Mouse (Mus musculus) gastrocnemius, postnatal 14 days (tissue): ENCODE measurements around the gene Slc25a30. TPM values are rescaled to one million over a fixed set of nuclear protein-coding genes. Genes with fewer than 3 reads are reported as not detected.
"Not testable (repeated sequence)": the region's sequence is repeated elsewhere in the genome, so short reads cannot be mapped to it uniquely, and the experiment has no call there.

Experiments used
- DNase-seq: peaks from one replicate; pipeline ENCODE4 v3.0.0; 2021; ENCODE audit warnings: mixed read lengths
- intact Hi-C: fragments of 180-260 bp; cut with DNase I; formaldehyde crosslinking; loops from one replicate; pipeline ENCODE4 v1.15.1; 2025; ENCODE audit warnings: low total_unique reads
- long read RNA-seq, 2 experiments: library from polyadenylated mRNA; stranded (forward); transcript quantifications; one replicate each; pipeline ENCODE4 v2.0.0; 2021
- total RNA-seq, 2 experiments: library from RNA; stranded (reverse); gene quantifications; 2 replicates each; pipeline ENCODE4 v1.2.3; 2021

Slc25a30 gene
- 1 to 10 TPM; 7.8 to 9.6 TPM for total RNA-seq
- long read RNA-seq, experiment 1, partial matches to known transcripts: 0 of 3 reads
- long read RNA-seq, experiment 1, other reads (novel, unspliced or antisense): 0 of 3 reads
- long read RNA-seq, experiment 2, partial matches to known transcripts: 1 of 6 reads
- long read RNA-seq, experiment 2, other reads (novel, unspliced or antisense): 1 of 6 reads

DNA sequence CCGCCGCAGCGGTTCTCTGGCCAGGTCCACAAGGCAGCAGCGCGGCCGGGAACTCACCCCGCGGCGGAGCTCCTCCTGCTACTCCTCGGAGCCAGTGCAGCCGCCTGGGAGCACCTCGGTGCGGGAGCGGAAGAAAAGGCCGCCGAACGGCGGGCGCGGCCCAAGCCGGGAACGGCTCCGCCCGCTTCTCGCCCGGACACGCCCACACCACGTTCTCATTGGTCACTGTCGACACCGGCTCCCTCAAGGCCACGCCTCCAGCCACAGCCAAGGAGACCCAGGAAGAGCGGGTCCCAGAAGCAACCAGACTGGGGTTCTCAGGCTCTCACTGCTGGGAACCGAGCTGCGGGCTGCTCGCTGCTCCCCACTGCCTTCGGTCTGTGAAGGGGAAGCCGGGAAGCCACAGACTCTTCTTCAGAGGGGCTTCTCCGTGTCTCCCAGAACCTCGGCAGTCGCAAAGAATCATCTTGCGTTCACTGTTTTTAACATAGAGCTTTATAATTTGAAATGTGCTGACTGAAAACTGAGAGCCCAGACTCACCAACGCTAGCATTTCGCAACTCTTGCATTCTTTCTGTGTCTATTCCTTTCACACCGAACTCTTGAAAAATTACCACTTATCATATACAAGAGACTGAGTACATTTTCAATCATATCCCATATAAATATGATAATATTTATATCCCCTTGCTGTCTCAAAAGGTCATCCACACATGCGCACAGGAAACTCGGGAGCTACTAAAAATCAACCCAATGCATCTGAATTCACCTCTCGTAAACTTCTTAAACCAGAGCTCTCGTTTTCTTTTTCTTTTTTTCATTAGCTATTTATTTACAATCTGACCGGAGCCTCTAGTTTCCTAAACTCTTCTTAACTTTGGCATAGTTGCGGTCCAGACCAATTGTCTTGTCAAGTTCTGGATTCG lies at the start of gene Slc25a30:
TSS of gene Slc25a30 (minus strand) at position 170 of the 926 bp plus-strand sequence.
- DNase-seq: peak; percentile 98
- intact Hi-C loops: no loop called here

DNA sequence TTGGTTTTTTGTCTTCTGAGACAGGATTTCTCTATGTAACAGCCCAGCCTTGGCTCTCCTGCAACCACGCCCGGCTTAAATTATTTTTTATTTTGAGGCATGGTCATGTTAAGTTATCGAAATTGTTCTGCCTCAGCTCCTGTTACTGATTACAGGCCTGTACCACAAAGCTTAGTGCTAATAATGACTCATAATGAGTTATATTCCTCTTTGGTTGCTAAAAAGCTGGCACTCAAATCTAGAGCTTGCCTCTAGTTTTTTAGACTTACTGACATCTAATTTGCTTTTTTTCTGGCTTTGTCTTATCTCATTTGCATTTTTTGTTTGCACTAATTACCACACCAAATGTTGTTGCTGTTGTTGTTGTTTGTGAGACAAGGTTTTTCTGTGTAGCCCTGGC lies 49.7 kb upstream of the Slc25a30 start:
- intact Hi-C loops: no loop called here

DNA sequence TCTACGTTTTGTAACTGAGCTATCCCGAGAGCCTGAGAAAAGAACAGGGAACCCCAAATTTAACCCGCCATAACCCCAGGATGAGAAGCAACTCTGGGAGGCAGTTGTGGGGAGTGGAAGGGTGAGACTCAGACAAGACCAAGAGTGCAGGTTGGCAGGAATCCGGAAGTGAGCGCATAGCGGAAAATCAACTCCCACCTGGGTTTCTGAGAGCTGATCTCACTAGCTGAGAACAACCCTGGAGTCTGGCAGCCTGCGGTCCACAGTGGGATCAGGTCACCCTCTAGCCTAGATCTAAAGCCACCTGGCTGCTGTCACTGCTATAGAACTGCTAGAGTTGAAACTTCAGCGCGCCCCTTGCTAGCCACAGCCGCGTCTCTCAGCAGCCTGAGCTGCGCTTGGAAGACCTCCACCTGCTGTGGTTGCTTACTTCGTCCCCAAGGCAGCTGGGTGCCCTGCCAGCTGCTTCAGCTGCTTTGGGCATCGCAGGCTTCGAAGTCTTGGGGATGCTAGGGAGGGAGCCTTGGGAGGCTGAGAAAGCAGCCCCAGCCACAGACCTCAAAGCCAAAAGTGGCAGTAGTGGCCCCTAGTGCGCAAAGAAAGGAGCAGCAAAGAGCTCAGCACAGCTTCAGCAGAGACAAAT lies 48.0 kb upstream of the Slc25a30 start:
- intact Hi-C loops: no loop called here
- peak; percentile 60 for DNase-seq

More for the DNA sequence above, 49.7 kb upstream of the Slc25a30 start:
- DNase-seq: no peak

DNA sequence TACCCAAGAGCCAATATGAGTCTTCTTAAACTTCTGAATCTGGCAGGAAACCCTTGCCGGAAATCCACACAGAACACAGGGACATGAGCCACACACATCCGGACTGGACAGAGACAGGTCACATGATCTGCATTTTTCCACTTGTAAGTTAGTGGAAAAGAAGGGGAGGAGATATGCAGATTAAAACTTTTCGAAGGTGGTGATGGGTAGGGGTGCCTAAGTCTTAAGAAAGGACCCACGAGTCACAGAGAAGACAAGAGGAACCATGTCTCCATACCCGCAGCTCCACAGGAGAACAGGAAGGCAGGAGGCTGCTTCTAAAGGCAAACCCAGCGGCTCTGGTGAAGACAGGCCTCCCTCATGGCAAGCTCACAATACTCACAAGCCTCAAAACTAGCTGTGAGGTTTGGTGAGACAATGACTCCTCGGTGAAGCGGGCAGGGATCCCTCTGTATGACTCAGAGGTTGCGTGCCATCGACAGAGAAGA lies 47.5 kb upstream of the Slc25a30 start:
- intact Hi-C loops: no loop called here

DNA sequence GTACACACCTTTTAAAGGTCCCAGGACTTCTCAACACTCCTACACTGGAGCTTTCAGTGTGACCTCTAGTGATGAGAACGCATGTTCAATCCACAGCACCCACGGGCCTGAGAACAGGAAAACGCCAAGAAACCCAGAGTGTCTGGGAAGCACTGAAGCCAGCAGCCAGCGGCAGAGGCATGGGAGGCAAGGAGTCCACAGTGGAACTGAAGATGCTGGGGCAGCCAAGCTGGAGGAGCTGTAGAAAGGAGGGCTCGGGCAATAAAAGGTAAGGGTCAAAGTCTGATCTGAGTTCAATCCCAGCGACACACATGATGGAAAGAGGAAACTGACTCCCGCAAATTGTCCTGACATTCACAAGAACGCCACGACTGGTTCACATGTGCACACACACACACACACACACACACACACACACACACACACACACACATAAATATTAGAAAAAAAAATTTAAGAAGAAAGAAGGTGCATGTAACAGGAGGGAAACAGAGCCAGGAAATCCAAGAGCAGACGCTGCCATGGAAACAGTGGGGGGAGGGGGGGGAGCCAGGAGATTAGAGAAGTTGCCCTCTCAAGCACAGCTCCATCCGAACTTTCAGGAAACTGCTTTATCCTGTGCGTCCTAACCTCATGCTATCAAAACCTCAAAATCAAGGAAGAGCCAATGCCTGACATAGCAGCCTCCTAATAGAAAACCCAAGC lies 46.9 kb upstream of the Slc25a30 start:
- intact Hi-C loops: no loop called here
- DNase-seq: no peak

More for the DNA sequence above, 47.5 kb upstream of the Slc25a30 start:
- peak; percentile 57 for DNase-seq

DNA sequence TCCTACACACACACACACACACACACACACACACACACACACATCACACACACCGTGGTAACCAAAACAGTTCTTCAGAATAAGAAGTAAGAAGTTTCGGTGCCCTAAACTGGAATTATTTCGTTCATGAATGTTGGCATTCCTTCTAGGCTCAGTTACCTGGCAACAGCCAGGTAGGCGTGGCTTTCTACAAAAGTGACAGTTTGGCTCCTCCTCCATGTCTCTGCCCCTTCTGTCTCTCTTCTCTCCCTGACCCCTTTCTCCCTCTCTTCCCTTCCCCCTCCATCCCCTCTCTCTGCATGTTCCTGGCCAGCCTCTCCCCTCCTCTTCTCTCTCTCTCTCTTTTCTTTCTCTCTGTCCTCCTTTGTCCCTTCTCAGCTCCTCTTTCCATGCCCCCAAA lies 46.1 kb upstream of the Slc25a30 start:
- no peak for DNase-seq
- intact Hi-C loops: no loop called here

DNA sequence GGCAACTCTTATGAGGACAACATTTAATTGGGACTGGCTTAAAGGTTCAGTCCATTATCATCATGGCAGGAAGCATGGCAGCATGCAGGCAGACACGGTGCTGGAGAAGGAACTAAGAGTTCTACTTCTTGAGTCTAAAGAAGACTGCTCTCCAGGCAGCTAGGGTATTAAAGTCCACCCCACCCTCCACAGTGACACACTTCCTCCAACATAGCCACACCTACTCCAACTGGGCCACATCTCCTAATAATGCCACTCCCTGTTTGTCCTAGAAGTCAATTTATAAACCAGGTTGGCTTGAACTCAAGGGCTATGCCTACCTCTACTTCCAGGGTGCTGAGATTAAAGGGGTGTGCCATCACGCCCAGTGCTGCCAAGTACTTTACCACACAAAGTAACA lies 45.2 kb upstream of the Slc25a30 start:
- DNase-seq: no peak
- intact Hi-C loops: no loop called here

DNA sequence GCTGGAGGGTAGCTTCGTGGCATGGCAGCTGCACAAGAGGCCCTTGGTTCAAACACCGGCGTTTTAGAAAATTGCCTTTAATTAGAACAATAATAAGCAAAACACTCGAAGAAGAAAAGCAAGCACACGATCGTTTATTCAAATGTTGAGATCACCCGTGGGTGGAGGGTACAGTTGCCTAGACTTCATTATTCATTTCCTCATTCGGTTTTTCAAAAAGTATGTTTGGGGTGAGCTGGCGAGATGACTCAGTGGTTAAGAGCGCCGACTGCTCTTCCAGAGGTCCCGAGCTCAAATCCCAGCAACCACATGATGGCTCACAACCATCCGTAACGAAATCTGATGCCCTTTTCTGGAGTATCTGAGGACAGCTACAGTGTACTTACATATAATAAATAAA lies 43.0 kb upstream of the Slc25a30 start:
- intact Hi-C loops, DNase-seq: not testable (repeated sequence)

DNA sequence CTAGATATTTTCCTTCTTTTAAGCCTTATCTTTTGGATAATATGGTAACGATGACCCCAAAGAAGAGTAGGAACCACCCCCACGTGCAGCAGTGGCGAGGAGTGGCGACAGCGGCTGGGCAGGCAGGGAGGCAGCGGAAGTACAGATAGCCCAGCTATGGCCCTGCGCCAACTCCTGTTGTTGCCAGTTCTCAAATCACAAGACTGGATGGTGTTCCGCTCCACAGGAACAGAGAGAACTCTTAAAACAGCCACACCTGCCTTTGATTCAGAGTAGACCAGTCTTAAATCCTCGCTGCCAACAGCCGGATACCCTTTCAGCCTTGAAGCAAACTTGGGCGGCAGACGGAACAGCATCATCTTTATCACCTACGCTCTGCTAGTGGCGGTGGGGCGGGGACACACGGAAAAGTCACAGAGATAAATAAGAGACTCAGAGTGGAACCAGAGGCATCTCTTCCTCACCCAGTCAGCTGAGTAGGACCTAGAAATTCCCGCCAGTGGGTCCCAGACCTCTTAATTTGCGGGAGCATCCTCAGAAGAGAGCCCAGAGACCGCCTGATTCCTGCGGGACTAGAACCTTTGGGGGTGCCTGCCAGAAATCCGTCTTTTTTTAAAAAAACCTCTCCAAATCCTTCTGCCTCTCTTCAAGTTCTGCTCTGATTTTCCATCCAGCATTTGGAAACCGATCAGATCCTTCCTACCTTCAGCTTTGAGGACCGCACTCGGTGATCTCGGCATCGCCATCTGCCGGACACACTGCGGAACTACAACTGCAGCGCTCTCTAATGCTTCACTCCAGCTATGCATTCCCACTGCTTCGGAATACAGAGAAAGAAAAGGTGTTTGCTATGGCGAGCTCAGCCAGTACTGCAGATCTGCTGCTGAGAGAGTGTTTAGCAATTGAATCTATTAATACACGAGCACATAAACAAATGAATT lies 42.3 kb upstream of the Slc25a30 start:
- DNase-seq: peak; percentile 81
- intact Hi-C loops: no loop called here

DNA sequence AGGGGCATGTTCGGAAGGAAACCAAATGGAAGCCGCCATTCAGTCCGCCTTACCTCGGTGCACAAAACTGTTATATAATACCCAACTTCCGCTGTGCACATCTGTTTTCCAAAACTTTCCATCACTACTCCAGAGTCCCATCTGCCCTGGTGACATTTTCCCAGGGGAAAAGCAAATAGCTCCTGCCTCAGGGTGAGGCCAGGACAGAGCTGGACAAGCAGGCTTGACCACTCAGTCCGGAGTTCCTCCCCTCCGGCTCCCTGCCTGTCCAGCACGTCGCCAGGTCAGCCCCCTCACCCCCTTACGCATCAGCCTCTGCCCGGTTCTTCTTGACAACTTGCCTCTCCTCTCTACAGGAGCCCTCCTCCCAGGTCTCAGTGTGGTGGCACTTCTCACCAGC lies 41.4 kb upstream of the Slc25a30 start:
- intact Hi-C loops: no loop called here
- DNase-seq: no peak

DNA sequence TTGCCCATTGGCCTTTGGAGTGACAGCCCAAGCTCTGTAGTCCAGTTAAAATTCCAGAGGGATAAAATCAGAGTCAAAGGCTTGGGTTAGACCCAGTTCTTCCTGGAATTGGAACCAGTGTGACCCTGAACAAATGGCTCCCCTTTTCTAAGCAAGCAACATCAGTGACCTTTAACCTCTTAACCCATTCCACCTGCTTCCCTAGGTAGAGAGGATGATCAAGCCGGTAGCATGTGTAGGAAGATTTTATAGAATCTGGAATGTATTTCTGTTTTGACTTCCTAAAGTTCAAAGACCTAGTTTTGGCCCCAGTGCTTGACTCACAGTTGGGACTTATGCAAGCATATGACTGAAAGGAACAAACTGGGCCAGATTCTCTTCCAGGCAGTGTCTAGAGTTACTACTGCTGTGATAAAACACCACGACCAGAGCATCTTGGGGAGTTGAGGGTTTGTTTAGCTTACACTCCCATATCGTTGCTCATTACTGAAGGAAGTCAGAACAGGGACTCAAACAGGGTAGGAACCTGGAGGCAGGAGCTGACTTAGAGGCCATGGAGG lies 40.1 kb upstream of the Slc25a30 start:
- intact Hi-C loops: no loop called here
- DNase-seq: no peak

DNA sequence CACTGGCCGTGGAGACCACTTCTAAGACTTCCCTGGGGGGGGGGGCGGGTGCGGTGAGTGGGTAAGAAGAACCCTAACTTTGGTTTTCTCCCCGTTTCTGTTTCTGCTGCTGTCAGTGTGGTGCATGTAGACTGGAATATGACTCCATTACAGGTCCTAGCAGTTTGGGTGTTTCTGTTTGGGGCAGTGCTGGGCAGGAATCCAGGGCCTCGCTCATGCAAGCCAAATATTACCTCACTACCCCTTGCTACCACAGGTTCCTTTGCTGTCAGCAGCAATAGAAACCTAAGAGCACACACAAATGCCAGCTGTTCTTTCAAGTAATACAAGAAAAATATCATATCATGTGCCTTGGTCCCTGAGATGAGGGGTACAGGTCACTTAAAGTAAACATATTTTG lies 33.2 kb upstream of the Slc25a30 start:
- peak; percentile 48 for DNase-seq
- intact Hi-C loops: no loop called here

DNA sequence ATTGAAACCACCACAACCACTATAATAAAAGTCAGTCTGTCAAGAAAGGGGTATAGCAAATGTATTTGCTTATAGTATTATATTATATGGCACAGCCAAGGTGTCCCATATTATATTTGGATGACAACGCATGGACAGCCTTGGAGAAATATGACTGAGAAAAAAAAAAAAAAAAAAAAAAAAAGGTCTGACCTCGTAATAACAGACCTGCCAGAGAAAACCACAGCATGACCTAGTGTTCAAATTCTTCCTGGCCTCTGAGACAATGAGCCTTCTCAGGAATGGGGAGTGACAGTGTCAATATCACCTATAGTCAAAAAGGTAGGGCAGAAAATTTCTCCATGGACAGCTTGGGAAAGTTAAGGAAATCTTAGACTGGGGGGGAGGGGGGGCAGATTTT lies 32.5 kb upstream of the Slc25a30 start:
- intact Hi-C loops: no loop called here
- DNase-seq: no peak

DNA sequence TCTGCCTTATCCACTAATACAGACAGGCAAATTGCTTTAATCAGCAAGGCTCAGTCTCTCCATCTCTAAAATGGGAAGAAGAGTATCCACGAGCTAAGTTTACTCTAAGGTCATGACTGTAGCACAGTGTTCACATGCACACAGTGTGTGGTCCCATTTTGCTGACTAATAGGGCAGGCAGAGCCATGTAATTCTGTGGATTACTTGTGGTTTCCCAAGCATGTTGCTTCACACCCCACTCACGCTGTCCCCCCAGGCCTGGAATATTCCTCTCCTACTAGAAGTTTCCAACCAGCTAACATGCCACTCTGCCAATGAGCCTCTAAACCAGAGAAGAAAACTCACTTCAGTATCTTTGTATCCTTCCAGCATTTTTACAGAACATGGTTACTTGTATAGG lies 31.7 kb upstream of the Slc25a30 start:
- intact Hi-C loops: no loop called here
- no peak for DNase-seq

DNA sequence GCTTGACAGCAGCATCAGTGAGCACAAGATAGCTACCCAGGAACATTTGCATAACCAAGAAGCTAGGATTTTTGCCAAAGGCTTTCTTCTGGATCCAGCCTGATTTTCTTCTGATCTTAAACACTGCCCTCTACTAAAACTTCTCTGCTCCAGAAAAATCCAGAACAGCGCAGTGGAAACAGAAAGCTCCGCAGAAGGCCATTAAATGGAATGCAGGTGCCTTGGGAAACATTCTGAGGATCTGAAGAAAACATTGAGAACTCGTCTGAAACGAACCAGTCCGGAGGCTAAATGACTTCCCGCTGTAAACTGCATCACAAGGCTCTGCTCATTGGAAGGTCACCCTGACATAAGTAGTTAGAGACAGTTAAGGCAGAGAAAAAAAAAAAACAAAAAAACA lies 23.1 kb upstream of the Slc25a30 start:
- intact Hi-C loops: no loop called here
- no peak for DNase-seq

DNA sequence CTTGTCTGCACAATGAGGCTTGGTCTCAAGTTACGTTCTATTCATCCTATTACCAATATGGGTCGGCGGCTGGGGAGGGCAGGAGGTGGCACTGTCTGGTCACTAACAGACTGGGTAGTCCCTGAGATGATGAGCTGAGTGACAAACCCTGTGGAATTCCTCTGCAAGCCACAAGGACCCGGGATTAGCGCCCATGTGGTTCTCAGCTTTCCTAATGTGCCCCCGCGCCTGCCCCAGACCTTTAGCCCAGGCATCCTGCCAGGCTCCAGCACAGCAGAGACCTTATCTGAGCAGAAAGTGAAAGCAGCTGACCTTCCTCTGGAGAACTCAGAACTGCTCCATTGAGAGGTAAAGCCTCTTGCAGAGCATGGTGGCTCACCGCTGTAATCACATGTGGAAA lies 21.0 kb upstream of the Slc25a30 start:
- peak; percentile 80 for DNase-seq
- intact Hi-C loops: no loop called here

DNA sequence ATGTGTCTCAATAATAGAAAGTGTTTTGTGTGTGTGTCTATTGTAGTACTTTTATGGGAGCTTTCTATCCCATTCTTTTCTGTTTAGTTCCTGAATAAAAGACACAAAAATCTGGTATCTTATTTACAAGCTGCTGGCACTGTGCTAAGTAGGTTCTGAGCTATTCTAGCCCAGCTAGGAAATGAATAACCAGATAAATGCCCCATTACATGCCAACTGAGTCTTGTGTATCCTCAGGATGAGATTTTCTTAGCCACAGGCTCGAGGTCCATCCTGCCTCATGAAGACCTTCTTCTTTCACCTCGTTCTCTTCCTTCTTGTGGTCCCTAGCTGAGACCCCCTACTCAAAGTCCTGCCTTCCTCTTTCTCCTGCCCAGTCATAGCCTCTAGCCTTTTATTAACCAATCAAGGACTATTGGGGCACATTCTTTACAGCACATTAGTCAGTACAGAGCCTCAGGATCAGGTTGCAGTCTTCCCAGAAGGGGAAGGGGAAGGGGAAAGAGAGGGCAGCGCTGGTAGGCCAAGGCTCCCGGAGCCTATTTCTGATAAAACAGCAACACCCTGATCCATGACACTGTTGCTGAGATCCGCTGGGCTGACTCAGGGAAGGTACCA lies 11.0 kb upstream of the Slc25a30 start:
- DNase-seq: no peak
- intact Hi-C loops: no loop called here

DNA sequence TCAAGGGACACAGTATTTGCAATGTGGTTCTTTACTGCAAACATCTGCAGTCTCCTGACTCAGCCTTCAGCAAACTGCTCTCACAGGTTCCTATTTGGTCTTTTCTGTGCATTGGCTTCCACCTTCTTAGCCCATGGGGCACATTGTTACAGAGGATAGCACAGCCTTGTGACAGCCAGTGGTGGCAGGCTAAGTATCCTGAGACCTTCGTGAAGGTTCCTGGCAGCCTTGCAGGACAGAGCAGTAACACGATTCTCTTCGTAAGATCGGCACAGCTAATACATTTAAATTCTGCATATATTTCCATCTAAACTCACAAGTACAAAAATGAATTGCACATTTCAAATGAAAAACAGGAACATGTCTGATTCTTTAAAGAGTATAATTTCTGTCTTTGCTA lies 9.1 kb upstream of the Slc25a30 start:
- intact Hi-C loops: no loop called here
- no peak for DNase-seq
